In the genomic region with DNA sequence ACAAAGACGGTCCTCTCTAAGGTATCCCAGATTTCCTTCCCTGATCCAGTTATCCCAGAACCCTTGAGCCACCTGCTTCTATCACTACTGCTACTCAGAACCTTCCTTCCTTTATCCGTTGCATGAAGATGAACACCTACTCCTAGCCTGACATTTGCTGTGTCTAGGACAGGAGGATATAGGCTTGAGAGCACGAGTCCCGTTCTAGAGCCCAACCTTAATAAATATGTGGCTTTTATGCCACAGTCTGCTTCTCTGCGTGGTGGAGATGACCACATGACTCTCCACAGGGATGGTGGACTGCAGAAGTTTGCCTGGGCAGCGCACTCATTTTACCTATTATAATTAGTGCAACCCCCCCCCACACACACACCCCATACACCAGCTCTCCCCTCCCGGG, we compare ENCODE assay signal across 22 mouse cellular contexts. TPM values are rescaled to one million over a fixed set of nuclear protein-coding genes. Genes with fewer than 3 reads are reported as not detected.
A peak's percentile ranks its signal among the peaks of the same experiment; 100 is the strongest.
DNase-seq lines count a peak whose midpoint lies in the region; ATAC-seq lines count a peak whose summit lies in the region.
"Had no signal": no experiment of that assay in that cellular context is flagged by ENCODE, and none has a peak within 500 bp of the region (broad histone marks: within the 10 kb centered on the region; RNA-seq: fewer than 3 reads in every experiment).

No protein-coding gene starts in this region.

- H3K4me1 ChIP-seq in heart, embryonic 16.5 days (ENCODE audit: control insufficient read depth, insufficient read depth, low read length): peaks cover 6% of the 10 kb centered on the region; the same call in 1 of the 2 replicates
- H3K4me1 ChIP-seq in heart, embryonic 10.5 days: peaks cover 13% of the 10 kb centered on the region
- no peaks in the 10 kb centered on the region for H3K4me1 ChIP-seq in kidney, embryonic 16.5 days (ENCODE audit: insufficient read depth, low read length)
- peaks cover 4% of the 10 kb centered on the region; the same call in 1 of the 2 replicates for H3K4me1 ChIP-seq in midbrain, embryonic 11.5 days (ENCODE audit: control insufficient read depth, insufficient read depth, low read length)
- no peaks in the 10 kb centered on the region for H3K4me1 ChIP-seq in midbrain, embryonic 14.5 days (ENCODE audit: control insufficient read depth, insufficient read depth, low read length)
- H3K4me1 ChIP-seq: embryonic facial prominence, embryonic 13.5 days; forebrain, embryonic 13.5 days; hindbrain, embryonic 13.5 days had no signal

- H3K4me3 ChIP-seq in heart, embryonic 16.5 days (ENCODE audit: low read length): no peak overlapping the region
- no peak overlapping the region for H3K4me3 ChIP-seq in heart, embryonic 10.5 days
- no peak overlapping the region for H3K4me3 ChIP-seq in kidney, embryonic 16.5 days (ENCODE audit: low read length)
- no peak overlapping the region for H3K4me3 ChIP-seq in midbrain, embryonic 11.5 days (ENCODE audit: low read depth, low read length)
- no peak overlapping the region for H3K4me3 ChIP-seq in midbrain, embryonic 14.5 days (replicated peaks; ENCODE audit: low read depth, low read length)
- H3K4me3 ChIP-seq: embryonic facial prominence, embryonic 13.5 days; forebrain, embryonic 13.5 days; gastrocnemius, adult 2 months; heart, embryonic 13.5 days; hindbrain, embryonic 13.5 days had no signal

- ATAC-seq in heart, embryonic 16.5 days (replicated peaks; ENCODE audit: extremely low read depth, insufficient read depth, low FRiP score): 0 out of 2 replicates have a peak, but pooled peaks have one; percentile 28
- peak; percentile 27; the same call in 1 of the 2 replicates for ATAC-seq in kidney, embryonic 16.5 days (ENCODE audit: low FRiP score, low TSS enrichment)
- no peak for ATAC-seq in midbrain, embryonic 11.5 days (ENCODE audit: low FRiP score)
- ATAC-seq in midbrain, embryonic 14.5 days (ENCODE audit: low FRiP score, low TSS enrichment): no peak
- ATAC-seq: activated CD4-positive, CD25-positive, alpha-beta regulatory T cell, adult 4 months; forebrain, embryonic 13.5 days; inflammation-experienced regulatory T-cells, adult 6 months had no signal

- H3K27me3 ChIP-seq in heart, embryonic 16.5 days (ENCODE audit: control insufficient read depth, insufficient read depth, low read length): no peaks in the 10 kb centered on the region
- no peaks in the 10 kb centered on the region for H3K27me3 ChIP-seq in heart, embryonic 10.5 days (ENCODE audit: insufficient read depth, poor library complexity, severe bottlenecking)
- H3K27me3 ChIP-seq in kidney, embryonic 16.5 days (ENCODE audit: insufficient read depth, low read length): no peaks in the 10 kb centered on the region
- no peaks in the 10 kb centered on the region for H3K27me3 ChIP-seq in midbrain, embryonic 11.5 days (ENCODE audit: control insufficient read depth, insufficient read depth, low read length)
- no peaks in the 10 kb centered on the region for H3K27me3 ChIP-seq in midbrain, embryonic 14.5 days (ENCODE audit: control insufficient read depth, insufficient read depth, low read length)
- H3K27me3 ChIP-seq: CH12.LX; embryonic facial prominence, embryonic 13.5 days; forebrain, embryonic 13.5 days; hindbrain, embryonic 13.5 days; Patski had no signal

- DNase-seq in heart, embryonic 10.5 days (ENCODE audit: low spot score): no peak
- no peak for DNase-seq in kidney, postnatal 10 days
- peak; percentile 75 for DNase-seq in midbrain, embryonic 11.5 days (ENCODE audit: low spot score, missing footprints)
- no peak for DNase-seq in midbrain, embryonic 14.5 days
- no peak for DNase-seq in thymus, adult 18-20 months
- DNase-seq: adrenal gland, postnatal 14 days; cerebellum, adult 11-12 months; cerebellum, adult 9-10 months; cerebellum, postnatal 36 days; gastrocnemius, adult 2 months; gastrocnemius, postnatal 25 days; heart, postnatal 14 days had no signal

- no peak overlapping the region for H3K27ac ChIP-seq in heart, embryonic 16.5 days (ENCODE audit: low read length)
- H3K27ac ChIP-seq in heart, embryonic 10.5 days: no peak overlapping the region
- no peak overlapping the region for H3K27ac ChIP-seq in kidney, embryonic 16.5 days (ENCODE audit: low read length)
- no peak overlapping the region for H3K27ac ChIP-seq in midbrain, embryonic 11.5 days (ENCODE audit: low read depth, low read length)
- H3K27ac ChIP-seq in midbrain, embryonic 14.5 days (replicated peaks; ENCODE audit: low read depth, low read length): no peak overlapping the region
- H3K27ac ChIP-seq: embryonic facial prominence, embryonic 13.5 days; forebrain, embryonic 13.5 days; gastrocnemius, adult 2 months; heart, embryonic 13.5 days; hindbrain, embryonic 13.5 days had no signal

- H3K9ac ChIP-seq in heart, embryonic 16.5 days (ENCODE audit: low read length): no peak overlapping the region
- H3K9ac ChIP-seq in kidney, embryonic 16.5 days (replicated peaks; ENCODE audit: low read length): no peak overlapping the region
- H3K9ac ChIP-seq in midbrain, embryonic 11.5 days (ENCODE audit: low read length): no peak overlapping the region
- H3K9ac ChIP-seq in midbrain, embryonic 14.5 days (replicated peaks; ENCODE audit: low read length): no peak overlapping the region
- H3K9ac ChIP-seq: embryonic facial prominence, embryonic 13.5 days; forebrain, embryonic 13.5 days; heart, embryonic 13.5 days; hindbrain, embryonic 13.5 days had no signal

- WGBS in heart, embryonic 16.5 days: 36% methylated on average over 7 of the region's 7 CpGs
- WGBS in heart, embryonic 10.5 days: 56% methylated on average over 7 of the region's 7 CpGs
- 53% methylated on average over 7 of the region's 7 CpGs for WGBS in kidney, embryonic 16.5 days
- 67% methylated on average over 7 of the region's 7 CpGs for WGBS in midbrain, embryonic 11.5 days
- WGBS in midbrain, embryonic 14.5 days: 62% methylated on average over 7 of the region's 7 CpGs

- H3K9me3 ChIP-seq in heart, embryonic 16.5 days (replicated peaks; ENCODE audit: control insufficient read depth, low read length): no peaks in the 10 kb centered on the region
- no peaks in the 10 kb centered on the region for H3K9me3 ChIP-seq in heart, embryonic 10.5 days
- H3K9me3 ChIP-seq in kidney, embryonic 16.5 days (ENCODE audit: low read length): no peaks in the 10 kb centered on the region
- H3K9me3 ChIP-seq in midbrain, embryonic 11.5 days (ENCODE audit: control insufficient read depth, low read length): no peaks in the 10 kb centered on the region
- H3K9me3 ChIP-seq in midbrain, embryonic 14.5 days (ENCODE audit: control insufficient read depth, low read length): no peaks in the 10 kb centered on the region
- H3K9me3 ChIP-seq: embryonic facial prominence, embryonic 13.5 days; forebrain, embryonic 13.5 days; heart, embryonic 13.5 days; hindbrain, embryonic 13.5 days had no signal

- H3K36me3 ChIP-seq in heart, embryonic 16.5 days (ENCODE audit: control insufficient read depth, insufficient read depth): no peaks in the 10 kb centered on the region
- no peaks in the 10 kb centered on the region for H3K36me3 ChIP-seq in heart, embryonic 10.5 days
- H3K36me3 ChIP-seq in kidney, embryonic 16.5 days (ENCODE audit: insufficient read depth, low read length): no peaks in the 10 kb centered on the region
- H3K36me3 ChIP-seq in midbrain, embryonic 11.5 days (ENCODE audit: control insufficient read depth, insufficient read depth, low read length): no peaks in the 10 kb centered on the region
- H3K36me3 ChIP-seq in midbrain, embryonic 14.5 days (ENCODE audit: control insufficient read depth, insufficient read depth, low read length): no peaks in the 10 kb centered on the region
- H3K36me3 ChIP-seq: embryonic facial prominence, embryonic 13.5 days; heart, embryonic 13.5 days; hindbrain, embryonic 13.5 days had no signal

- no peak overlapping the region for H3K4me2 ChIP-seq in heart, embryonic 16.5 days (ENCODE audit: low read depth, low read length)
- H3K4me2 ChIP-seq in kidney, embryonic 16.5 days (replicated peaks; ENCODE audit: low read depth, low read length): no peak overlapping the region
- no peak overlapping the region for H3K4me2 ChIP-seq in midbrain, embryonic 11.5 days
- no peak overlapping the region for H3K4me2 ChIP-seq in midbrain, embryonic 14.5 days (ENCODE audit: low read length)
- H3K4me2 ChIP-seq: embryonic facial prominence, embryonic 13.5 days; forebrain, embryonic 13.5 days; heart, embryonic 13.5 days; hindbrain, embryonic 13.5 days had no signal

RNA-seq across cellular contexts. Expression of gene Hpcal1, which starts 16.9 kb away (rescaled TPM):
- 32.7 and 33.4 TPM in 2 replicates for polyA plus RNA-seq in heart, embryonic 16.5 days (2015; fragmentation: Nextera tagmentation; extraction: Ambion mirVana)
- 18.4 and 25.4 TPM in 2 replicates for polyA plus RNA-seq in heart, embryonic 10.5 days (2016; fragmentation: Nextera tagmentation; extraction: Ambion mirVana)
- 59.3 and 62.0 TPM in 2 replicates for polyA plus RNA-seq in kidney, embryonic 16.5 days (2015; fragmentation: Nextera tagmentation; extraction: Ambion mirVana)
- 36.4 and 39.1 TPM in 2 replicates for polyA plus RNA-seq in midbrain, embryonic 11.5 days (2014; fragmentation: Nextera tagmentation; extraction: Ambion mirVana)
- 93.3 and 108 TPM in 2 replicates for polyA plus RNA-seq in midbrain, embryonic 14.5 days (2014; fragmentation: Nextera tagmentation; extraction: Ambion mirVana)

Comparison
In these comparisons a context has a peak if more than half of its experiments do, and no peak if none do; other contexts are left out.
1. ATAC-seq: peak in heart, embryonic 16.5 days (single experiment) and kidney, embryonic 16.5 days (single experiment); none in midbrain, embryonic 11.5 days (single experiment) and midbrain, embryonic 14.5 days (single experiment).